Mouse (Mus musculus): ENCODE data around the gene Gm21836.
A peak's percentile ranks its signal among the peaks of the same experiment; 100 is the strongest.
"Not testable (repeated sequence)": the region's sequence is repeated elsewhere in the genome, so short reads cannot be mapped to it uniquely, and the experiment has no call there.

Gm21836 gene

DNA sequence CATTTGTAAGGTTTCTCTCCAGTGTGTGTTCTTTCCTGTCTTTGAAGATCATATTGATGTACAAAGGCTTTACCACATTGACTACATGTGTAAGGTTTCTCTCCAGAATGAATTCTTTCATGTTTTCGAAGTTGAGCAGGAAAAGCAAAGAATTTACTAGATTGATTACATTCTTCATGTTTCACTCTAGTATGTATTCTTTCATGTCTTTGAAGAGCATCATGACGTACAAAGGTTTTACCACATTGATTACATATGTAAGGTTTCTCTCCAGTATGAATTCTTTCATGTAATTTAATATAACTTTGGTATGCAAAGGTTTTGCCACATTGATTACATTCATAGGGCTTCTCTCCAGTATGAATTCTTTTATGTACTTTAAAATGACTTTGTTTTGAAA, at the start of gene Gm21836:
Gene Gm21836 (minus strand): TSS at position 101 of the 400 bp plus-strand sequence.
- DNase-seq = not testable (repeated sequence)

DNA sequence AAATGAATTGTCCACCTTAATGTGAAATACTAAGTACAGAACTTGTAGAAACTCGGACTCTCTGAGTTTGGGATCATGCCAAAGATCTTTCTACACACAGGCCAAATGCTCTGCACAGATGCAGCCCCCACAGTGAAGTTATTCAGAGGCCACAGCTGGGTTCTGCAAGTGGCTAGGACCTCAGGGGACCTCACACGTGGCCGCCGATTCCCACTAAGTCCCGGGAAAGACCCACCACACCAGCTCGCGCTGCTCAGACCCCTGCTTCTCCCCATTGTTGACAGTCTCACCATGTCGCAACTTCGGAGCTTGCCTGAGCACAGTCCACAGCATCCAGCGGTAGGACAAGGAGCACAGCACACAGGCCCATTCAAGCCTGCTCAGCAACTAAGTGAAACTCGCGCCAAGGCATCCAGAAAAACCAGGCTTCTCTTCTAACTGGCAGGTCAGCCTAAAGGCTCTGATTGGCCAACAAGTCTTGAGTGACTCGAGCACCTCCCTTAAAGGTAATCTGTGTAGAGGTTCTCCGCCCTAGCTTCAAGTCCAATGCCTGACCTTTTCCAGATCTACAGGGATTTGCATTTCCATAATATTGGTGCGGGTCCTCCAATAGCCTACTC, 13.1 kb downstream of the Gm21836 start:
- DNase-seq = peak; percentile 15

DNA sequence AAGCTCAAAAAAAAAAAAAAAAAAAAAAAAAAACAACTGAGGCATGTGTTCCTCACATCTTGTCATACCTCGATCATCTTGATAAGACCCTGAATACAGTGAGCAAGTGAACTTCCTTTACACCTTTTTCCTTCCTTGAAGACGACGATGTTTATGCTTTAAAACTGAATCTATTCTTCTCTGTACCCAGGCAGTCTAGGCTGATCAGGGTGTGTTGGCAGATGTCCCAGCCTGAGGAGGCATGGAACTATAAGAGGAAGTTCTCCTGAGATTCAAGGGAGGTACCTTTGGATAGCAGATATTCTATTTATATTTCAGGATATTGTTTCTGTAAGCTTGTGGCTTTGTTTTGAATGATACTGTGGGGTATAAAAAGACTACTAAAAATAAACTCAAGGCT, 15.5 kb downstream of the Gm21836 start:
- DNase-seq = no peak

DNA sequence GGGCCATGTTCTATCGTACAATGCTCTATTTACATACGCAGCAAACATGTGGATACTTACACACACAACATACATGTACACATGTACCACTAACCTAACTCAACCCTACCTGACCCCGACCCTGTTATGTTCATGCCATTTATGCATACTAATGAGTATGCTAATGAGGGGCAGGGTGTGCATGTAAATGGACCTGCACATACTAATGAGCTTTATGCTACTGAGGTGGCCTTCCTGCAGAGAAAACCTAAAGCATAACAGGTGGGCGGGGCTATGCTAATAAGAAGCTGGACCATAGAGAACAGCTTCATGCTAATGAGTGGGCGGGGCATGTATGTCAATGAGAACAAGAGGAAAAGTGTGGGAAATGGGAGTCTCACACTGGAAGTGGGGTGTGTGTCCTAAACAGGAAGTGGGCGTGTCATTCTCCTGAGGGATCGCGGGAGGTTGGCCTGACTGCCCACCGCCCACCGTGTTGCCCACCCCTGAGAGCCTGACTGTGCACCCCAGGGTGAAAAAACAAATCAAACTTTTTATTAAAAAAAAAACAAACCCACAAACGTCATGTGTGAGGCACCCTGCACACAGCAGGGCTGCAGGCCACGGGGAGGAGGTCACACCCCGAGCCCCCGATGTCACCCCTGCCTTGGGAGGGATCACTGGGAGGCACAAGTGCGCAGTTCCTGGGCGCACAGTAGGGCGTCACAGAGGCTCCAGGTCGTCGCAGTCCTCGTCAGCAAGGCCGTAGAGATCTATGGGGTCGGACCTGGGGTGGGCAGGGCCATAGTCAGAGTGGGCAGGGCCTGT, 17.3 kb downstream of the Gm21836 start, which contains the start of gene Ppp2r3d:
Gene Ppp2r3d (minus strand): TSS at position 803 of the 807 bp plus-strand sequence.
- DNase-seq = no peak

DNA sequence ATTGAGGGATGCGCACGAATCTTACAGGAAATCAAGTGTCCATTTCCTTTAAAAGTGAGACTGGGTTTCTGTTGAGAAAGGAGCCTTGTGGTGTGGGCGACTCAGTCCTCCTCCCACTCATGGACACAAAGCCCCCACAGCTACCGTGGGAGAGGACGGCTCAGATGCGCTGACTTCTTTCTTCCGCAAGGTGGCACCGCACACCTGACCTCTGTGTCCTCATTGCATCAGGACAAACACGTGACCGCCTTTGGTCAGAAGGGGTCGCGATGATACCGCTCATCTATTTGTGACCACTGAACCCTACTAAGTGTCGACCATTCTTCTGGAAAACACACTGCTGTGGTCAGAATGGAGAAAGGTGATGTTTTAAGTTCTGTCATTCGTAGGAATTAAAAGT, 17.9 kb downstream of the Gm21836 start:
- no peak for DNase-seq

DNA sequence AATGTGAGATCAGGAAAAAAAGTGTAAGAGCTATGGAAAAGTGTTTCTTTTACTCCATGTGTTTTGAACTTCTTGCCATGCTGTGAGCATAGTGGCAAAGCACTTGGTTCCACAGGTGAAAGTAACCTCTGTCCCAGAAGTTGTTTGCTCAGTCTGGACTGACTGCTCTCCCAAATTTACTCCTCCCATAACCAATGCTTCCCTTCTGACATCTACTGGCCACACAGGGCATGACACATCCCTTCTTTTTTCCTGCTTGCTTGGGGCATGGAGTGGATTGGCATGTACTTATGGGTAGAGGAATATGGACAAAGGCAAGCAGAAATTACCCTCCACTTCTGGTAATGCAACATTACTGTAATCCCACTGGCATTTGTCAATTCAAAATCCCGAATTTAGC, 37.0 kb downstream of the Gm21836 start:
- DNase-seq = peak; percentile 11

Measured in liver (tissue).